Mouse (Mus musculus) erythroblast, adult 5-6 weeks (primary cell): ENCODE data around the gene Cnpy3. TPM values are rescaled to one million over a fixed set of nuclear protein-coding genes. Genes with fewer than 3 reads are reported as not detected.
A peak's percentile ranks its signal among the peaks of the same experiment; 100 is the strongest.

ENCODE experiments used
- ATAC-seq: replicated peaks from 2 replicates; pipeline ENCODE4 v1.8.0; 2016; ENCODE audit warnings: moderate number of reproducible peaks, mild to moderate bottlenecking, moderate TSS enrichment, inconsistent platforms; ENCODE audit not compliant: poor library complexity, low FRiP score, severe bottlenecking
- total RNA-seq, 2 experiments: library from RNA; stranded (forward) in 1 of 2; stranded (reverse) in 1 of 2; fragments of 150-400 nt in 1 of 2; fragments of 200-764, 138-1000 nt in 1 of 2; gene quantifications; 2 replicates each; pipeline versions ENCODE4 v1.2.3 to v1.2.4; 2015 to 2017; ENCODE audit warnings: low replicate concordance in 2 of 2

The Cnpy3 gene
- total RNA-seq, 2 experiments from 2014 or later: 6.9 to 18.2 TPM

DNA sequence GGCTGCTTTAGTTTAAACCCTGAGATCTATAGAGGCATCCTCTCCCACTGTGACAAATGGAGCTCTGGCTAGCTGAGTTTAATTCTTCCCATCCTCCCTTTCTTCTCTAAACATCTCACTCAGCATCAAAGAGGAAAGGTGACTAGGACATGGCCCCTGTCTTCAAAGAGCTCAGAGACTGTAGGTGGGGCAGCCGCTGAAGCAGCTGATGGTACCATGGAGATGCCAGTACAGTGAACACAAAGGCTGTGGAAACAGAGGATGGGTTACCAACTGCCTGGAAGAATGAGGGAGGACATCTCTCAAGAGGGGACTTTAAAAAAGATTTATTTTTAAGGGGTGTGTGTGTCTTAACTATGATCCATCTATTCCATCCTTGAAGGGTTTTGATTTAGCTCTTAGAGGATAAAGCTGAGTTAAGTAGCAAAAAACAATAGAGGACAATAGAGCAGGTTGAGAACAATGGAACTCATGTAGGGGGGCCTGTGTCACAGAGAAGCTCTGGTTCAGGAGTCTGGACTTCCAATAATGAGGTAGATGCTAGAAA is 57.4 kb downstream of the Cnpy3 start:
- ATAC-seq: no peak

DNA sequence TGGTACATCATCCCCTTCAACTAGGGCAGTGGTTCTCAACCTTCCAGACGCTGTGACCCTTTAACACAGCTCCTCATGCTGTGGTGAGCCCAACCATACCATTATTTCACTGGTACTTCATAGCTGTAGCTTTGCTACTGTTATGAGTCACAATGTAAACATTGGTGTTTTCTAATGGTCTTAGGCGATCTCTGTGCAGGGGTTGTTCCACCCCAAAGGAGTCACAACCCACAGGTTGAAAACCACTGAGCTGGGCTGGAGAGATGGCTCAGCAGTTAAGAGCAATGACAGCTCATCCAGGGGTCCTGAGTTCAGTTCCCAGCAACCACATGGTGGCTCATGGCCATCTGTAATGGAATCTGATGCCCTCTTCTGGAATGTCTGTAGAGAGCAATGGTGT is 60.6 kb downstream of the Cnpy3 start:
- ATAC-seq: no peak

DNA sequence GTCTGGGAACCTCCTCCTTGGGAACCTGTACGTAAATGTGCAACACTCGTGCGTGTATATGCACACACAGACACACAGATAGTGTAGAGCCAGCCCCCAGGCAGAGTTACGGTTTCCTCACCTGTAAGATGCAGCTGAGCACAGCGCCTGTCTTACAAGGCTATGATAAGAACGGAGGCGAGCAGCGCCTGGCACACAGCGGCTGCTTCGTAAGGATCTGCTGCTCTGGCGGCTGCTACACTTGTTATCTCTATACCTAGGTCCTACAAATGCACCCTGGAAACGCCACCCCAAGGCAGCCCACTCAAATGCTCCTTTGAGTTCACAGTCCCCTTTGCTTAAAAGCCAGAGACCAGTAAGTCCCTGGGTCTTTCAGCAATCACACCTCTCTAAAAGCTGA is 61.3 kb downstream of the Cnpy3 start:
- ATAC-seq: peak; percentile 68

DNA sequence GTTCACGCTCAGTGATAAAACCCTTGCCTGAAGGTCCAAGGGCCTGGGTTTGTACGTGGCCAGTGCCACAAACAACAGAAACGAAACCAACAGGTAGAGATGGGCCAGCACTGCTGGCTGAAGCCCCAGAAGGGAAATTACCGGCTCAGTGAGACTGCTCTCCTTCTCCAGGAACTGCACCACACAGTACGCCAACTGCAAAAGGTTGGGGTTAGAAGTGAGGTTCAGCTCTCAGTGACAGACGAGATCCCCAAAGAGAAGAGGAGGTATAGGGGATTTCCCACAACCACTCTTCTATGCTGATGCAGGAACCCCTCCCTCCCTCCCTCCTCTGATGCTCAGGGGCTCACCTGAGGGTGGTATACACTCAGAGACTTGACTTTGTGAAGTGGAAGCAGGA is 66.1 kb downstream of the Cnpy3 start:
- ATAC-seq: no peak

Other genes starting within 250 kb of the Cnpy3 start
- 1.3 TPM in 1 of 2 replicates, not detected in the other for gene Cul9, start 205.8 kb downstream of the Cnpy3 start, total RNA-seq (2015; ENCODE audit: low replicate concordance)
- gene Cul9, start 205.8 kb downstream of the Cnpy3 start, total RNA-seq (2017; ENCODE audit: low replicate concordance): 3.3 and 4.5 TPM in 2 replicates
- 7.3 and 11.5 TPM in 2 replicates for gene Srf, start 196.0 kb downstream of the Cnpy3 start, total RNA-seq (2015; ENCODE audit: low replicate concordance)
- gene Srf, start 196.0 kb downstream of the Cnpy3 start, total RNA-seq (2017; ENCODE audit: low replicate concordance): 6.0 and 7.8 TPM in 2 replicates
- not detected in 2 replicates for gene Ptk7, start 122.7 kb downstream of the Cnpy3 start, total RNA-seq (2015; ENCODE audit: low replicate concordance)
- gene Ptk7, start 122.7 kb downstream of the Cnpy3 start, total RNA-seq (2017; ENCODE audit: low replicate concordance): not detected in 2 replicates
- 0.38 and 1.3 TPM in 2 replicates for gene Klc4, start 106.2 kb downstream of the Cnpy3 start, total RNA-seq (2015; ENCODE audit: low replicate concordance)
- gene Klc4, start 106.2 kb downstream of the Cnpy3 start, total RNA-seq (2017; ENCODE audit: low replicate concordance): 7.7 and 12.0 TPM in 2 replicates
- gene Mrpl2, start 106.0 kb downstream of the Cnpy3 start, total RNA-seq (2015; ENCODE audit: low replicate concordance): 35.5 and 61.9 TPM in 2 replicates
- gene Mrpl2, start 106.0 kb downstream of the Cnpy3 start, total RNA-seq (2017; ENCODE audit: low replicate concordance): 19.5 and 41.6 TPM in 2 replicates
- 1.9 and 3.8 TPM in 2 replicates for gene Cul7, start 101.9 kb downstream of the Cnpy3 start, total RNA-seq (2015; ENCODE audit: low replicate concordance)
- 0.68 and 1.1 TPM in 2 replicates for gene Cul7, start 101.9 kb downstream of the Cnpy3 start, total RNA-seq (2017; ENCODE audit: low replicate concordance)
- 2.1 and 7.9 TPM in 2 replicates for gene Rrp36, start 77.9 kb downstream of the Cnpy3 start, total RNA-seq (2015; ENCODE audit: low replicate concordance)
- 7.7 and 11.3 TPM in 2 replicates for gene Rrp36, start 77.9 kb downstream of the Cnpy3 start, total RNA-seq (2017; ENCODE audit: low replicate concordance)
- gene Mea1, start 73.4 kb downstream of the Cnpy3 start, total RNA-seq (2015; ENCODE audit: low replicate concordance): 8.6 and 16.7 TPM in 2 replicates
- 15.1 and 24.5 TPM in 2 replicates for gene Mea1, start 73.4 kb downstream of the Cnpy3 start, total RNA-seq (2017; ENCODE audit: low replicate concordance)
- gene Klhdc3, start 71.3 kb downstream of the Cnpy3 start, total RNA-seq (2015; ENCODE audit: low replicate concordance): 5.9 and 16.9 TPM in 2 replicates
- 4.1 and 5.2 TPM in 2 replicates for gene Klhdc3, start 71.3 kb downstream of the Cnpy3 start, total RNA-seq (2017; ENCODE audit: low replicate concordance)
- 5.4 and 9.2 TPM in 2 replicates for gene Ppp2r5d, start 47.1 kb downstream of the Cnpy3 start, total RNA-seq (2015; ENCODE audit: low replicate concordance)
- gene Ppp2r5d, start 47.1 kb downstream of the Cnpy3 start, total RNA-seq (2017; ENCODE audit: low replicate concordance): 7.4 and 10.9 TPM in 2 replicates
- 1.9 and 3.8 TPM in 2 replicates for gene Pex6, start 40.8 kb downstream of the Cnpy3 start, total RNA-seq (2015; ENCODE audit: low replicate concordance)
- gene Pex6, start 40.8 kb downstream of the Cnpy3 start, total RNA-seq (2017; ENCODE audit: low replicate concordance): 2.8 and 3.9 TPM in 2 replicates
- not detected in 2 replicates for gene Gnmt, start 23.0 kb downstream of the Cnpy3 start, total RNA-seq (2015; ENCODE audit: low replicate concordance)
- not detected in 2 replicates for gene Gnmt, start 23.0 kb downstream of the Cnpy3 start, total RNA-seq (2017; ENCODE audit: low replicate concordance)
- not detected in 2 replicates for gene Ptcra, start 11.5 kb upstream of the Cnpy3 start, total RNA-seq (2015; ENCODE audit: low replicate concordance)
- gene Ptcra, start 11.5 kb upstream of the Cnpy3 start, total RNA-seq (2017; ENCODE audit: low replicate concordance): not detected in 2 replicates
- gene 2310039H08Rik, start 20.4 kb upstream of the Cnpy3 start, total RNA-seq (2015; ENCODE audit: low replicate concordance): 5.6 and 7.5 TPM in 2 replicates
- gene 2310039H08Rik, start 20.4 kb upstream of the Cnpy3 start, total RNA-seq (2017; ENCODE audit: low replicate concordance): 0.34 TPM in 1 of 2 replicates, not detected in the other
- gene Rpl7l1, start 30.5 kb upstream of the Cnpy3 start, total RNA-seq (2015; ENCODE audit: low replicate concordance): 21.1 and 22.7 TPM in 2 replicates
- gene Rpl7l1, start 30.5 kb upstream of the Cnpy3 start, total RNA-seq (2017; ENCODE audit: low replicate concordance): 19.1 and 46.3 TPM in 2 replicates
- gene Bicral, start 106.3 kb upstream of the Cnpy3 start, total RNA-seq (2015; ENCODE audit: low replicate concordance): 6.5 and 7.5 TPM in 2 replicates
- gene Bicral, start 106.3 kb upstream of the Cnpy3 start, total RNA-seq (2017; ENCODE audit: low replicate concordance): 3.7 and 4.0 TPM in 2 replicates
- 2.3 and 8.1 TPM in 2 replicates for gene Tbcc, start 138.5 kb upstream of the Cnpy3 start, total RNA-seq (2015; ENCODE audit: low replicate concordance)
- gene Tbcc, start 138.5 kb upstream of the Cnpy3 start, total RNA-seq (2017; ENCODE audit: low replicate concordance): 1.7 and 5.4 TPM in 2 replicates
- not detected in 2 replicates for gene Prph2, start 158.2 kb upstream of the Cnpy3 start, total RNA-seq (2015; ENCODE audit: low replicate concordance)
- gene Prph2, start 158.2 kb upstream of the Cnpy3 start, total RNA-seq (2017; ENCODE audit: low replicate concordance): not detected in 2 replicates